Mouse (Mus musculus): ENCODE measurements around the gene Olfr1350. TPM values are rescaled to one million over a fixed set of nuclear protein-coding genes. Genes with fewer than 3 reads are reported as not detected.
"Not testable (repeated sequence)": the region's sequence is repeated elsewhere in the genome, so short reads cannot be mapped to it uniquely, and the experiment has no call there.

Olfr1350 gene
- not detected in 3 replicates for total RNA-seq (2017)

- ATAC-seq (replicated peaks; ENCODE audit: insufficient number of reproducible peaks, low FRiP score, low TSS enrichment, poor library complexity, severe bottlenecking), result no peak
Observed at GRCm38 (mm10) chr7:6564541-6564940, at the start of gene Olfr1350. TSS of gene Olfr1350 (plus strand) at chr7:6564841.

GRCm38 (mm10) chr7:6521666-6522065 lies 43.0 kb upstream of the Olfr1350 start:
- ATAC-seq (replicated peaks; ENCODE audit: insufficient number of reproducible peaks, low FRiP score, low TSS enrichment, poor library complexity, severe bottlenecking), result no peak

- ATAC-seq (replicated peaks; ENCODE audit: insufficient number of reproducible peaks, low FRiP score, low TSS enrichment, poor library complexity, severe bottlenecking), result no peak
Observed at GRCm38 (mm10) chr7:6522850-6523249, 41.8 kb upstream of the Olfr1350 start, which contains the start of gene Olfr1349. TSS of gene Olfr1349 (minus strand) at chr7:6522950.

- ATAC-seq (replicated peaks; ENCODE audit: insufficient number of reproducible peaks, low FRiP score, low TSS enrichment, poor library complexity, severe bottlenecking), result no peak
Observed at GRCm38 (mm10) chr7:6525001-6525400, 39.6 kb upstream of the Olfr1350 start.

- ATAC-seq (replicated peaks; ENCODE audit: insufficient number of reproducible peaks, low FRiP score, low TSS enrichment, poor library complexity, severe bottlenecking), result no peak
Observed at GRCm38 (mm10) chr7:6526141-6526540, 38.5 kb upstream of the Olfr1350 start.

GRCm38 (mm10) chr7:6586096-6586759 lies 21.6 kb downstream of the Olfr1350 start:
- ATAC-seq (replicated peaks; ENCODE audit: insufficient number of reproducible peaks, low FRiP score, low TSS enrichment, poor library complexity, severe bottlenecking), result no peak

- ATAC-seq (replicated peaks; ENCODE audit: insufficient number of reproducible peaks, low FRiP score, low TSS enrichment, poor library complexity, severe bottlenecking), result not testable (repeated sequence)
Observed at GRCm38 (mm10) chr7:6588766-6589165, 24.1 kb downstream of the Olfr1350 start.

- ATAC-seq (replicated peaks; ENCODE audit: insufficient number of reproducible peaks, low FRiP score, low TSS enrichment, poor library complexity, severe bottlenecking), result no peak
Observed at GRCm38 (mm10) chr7:6603331-6603730, 38.7 kb downstream of the Olfr1350 start.

Other genes with a start within 250 kb of the Olfr1350 start
- gene Zfp583, start 233.6 kb upstream of the Olfr1350 start, total RNA-seq (2017), result 1.3 to 1.9 TPM in 2 of 3 replicates, not detected in the other
- 0.19 TPM in 1 of 3 replicates, not detected in the others for gene Gm3854, start 221.1 kb upstream of the Olfr1350 start, total RNA-seq (2017)
- gene Zfp78, start 201.6 kb upstream of the Olfr1350 start, total RNA-seq (2017), result 1.6 to 5.6 TPM (median 2.9 TPM) in 3 replicates
- gene Zfp28, start 181.5 kb upstream of the Olfr1350 start, total RNA-seq (2017), result 1.6 to 3.7 TPM (median 2.9 TPM) in 3 replicates
- gene Smim17, start 166.1 kb upstream of the Olfr1350 start, total RNA-seq (2017), result not detected in 3 replicates
- gene Gm20715, start 154.6 kb upstream of the Olfr1350 start, total RNA-seq (2017), result not detected in 3 replicates
- not detected in 3 replicates for gene Olfr1344, start 126.2 kb upstream of the Olfr1350 start, total RNA-seq (2017)
- gene Olfr1336, start 108.7 kb upstream of the Olfr1350 start, total RNA-seq (2017), result not detected in 3 replicates
- gene Olfr1346, start 97.7 kb upstream of the Olfr1350 start, total RNA-seq (2017), result not detected in 3 replicates
- gene Olfr5, start 77.9 kb upstream of the Olfr1350 start, total RNA-seq (2017), result not detected in 3 replicates
- gene Olfr1347, start 65.1 kb upstream of the Olfr1350 start, total RNA-seq (2017), result not detected in 3 replicates
- not detected in 3 replicates for gene Olfr1348, start 56.1 kb upstream of the Olfr1350 start, total RNA-seq (2017)
- not detected in 3 replicates for gene Olfr1349, start 41.9 kb upstream of the Olfr1350 start, total RNA-seq (2017)
- gene Zim1, start 131.6 kb downstream of the Olfr1350 start, total RNA-seq (2017), result not detected in 3 replicates
- gene Peg3, start 165.6 kb downstream of the Olfr1350 start, total RNA-seq (2017), result not detected in 3 replicates
- 0.85 TPM in 1 of 3 replicates, not detected in the others for gene Usp29, start 165.7 kb downstream of the Olfr1350 start, total RNA-seq (2017)

All from monocyte, adult 5-6 weeks (primary cell).